Mouse (Mus musculus) embryo, embryonic 9.5 days (tissue): ENCODE measurements at regions not wholly inside any gene's neighbourhood (a gene's known extent, or its start where the extent isn't known, plus 50 kb on each side); places are given as distances from the start of the nearest gene placed in this dataset.
A peak's percentile ranks its signal among the peaks of the same experiment; 100 is the strongest.

ENCODE experiments used
- DNase-seq: peaks from one replicate; pipeline ENCODE4 v3.0.0-alpha.2; 2017; ENCODE audit errors: extremely low spot score

- no peak for DNase-seq
These were observed 335.3 kb upstream of the Jarid2 start for GRCm38 (mm10) chr13:44394016-44394415.

- no peak for DNase-seq
These were observed 330.5 kb upstream of the Jarid2 start for GRCm38 (mm10) chr13:44398613-44399369.

- DNase-seq, result no peak
These were observed 329.9 kb upstream of the Jarid2 start for GRCm38 (mm10) chr13:44399370-44399685.

GRCm38 (mm10) chr13:44399831-44400321 is 329.4 kb upstream of the Jarid2 start:
- DNase-seq, result no peak

GRCm38 (mm10) chr13:44404010-44404575 is 325.2 kb upstream of the Jarid2 start:
- DNase-seq, result no peak

GRCm38 (mm10) chr13:44407307-44407706 is 322.0 kb upstream of the Jarid2 start:
- no peak for DNase-seq

- no peak for DNase-seq
These were observed 320.7 kb upstream of the Jarid2 start for GRCm38 (mm10) chr13:44408619-44408959.

GRCm38 (mm10) chr13:44408960-44409719 is 320.1 kb upstream of the Jarid2 start:
- no peak for DNase-seq

- DNase-seq, result no peak
These were observed 319.6 kb upstream of the Jarid2 start for GRCm38 (mm10) chr13:44409720-44410047.

- no peak for DNase-seq
These were observed 317.3 kb upstream of the Jarid2 start for GRCm38 (mm10) chr13:44411781-44412496.

- no peak for DNase-seq
These were observed 316.0 kb upstream of the Jarid2 start for GRCm38 (mm10) chr13:44413305-44413704.

GRCm38 (mm10) chr13:44415971-44416370 is 313.3 kb upstream of the Jarid2 start:
- DNase-seq, result no peak

- DNase-seq, result peak; percentile 47
These were observed 312.3 kb upstream of the Jarid2 start for GRCm38 (mm10) chr13:44416986-44417385.

- DNase-seq, result peak; percentile 17
These were observed 310.2 kb upstream of the Jarid2 start for GRCm38 (mm10) chr13:44419056-44419455.

- peak; percentile 62 for DNase-seq
These were observed 309.6 kb upstream of the Jarid2 start for GRCm38 (mm10) chr13:44419472-44420226.

- no peak for DNase-seq
These were observed 309.1 kb upstream of the Jarid2 start for GRCm38 (mm10) chr13:44420227-44420592.

GRCm38 (mm10) chr13:44420941-44421340 is 308.3 kb upstream of the Jarid2 start:
- DNase-seq, result no peak

- DNase-seq, result no peak
These were observed 307.8 kb upstream of the Jarid2 start for GRCm38 (mm10) chr13:44421426-44421825.

GRCm38 (mm10) chr13:44421922-44422321 is 307.4 kb upstream of the Jarid2 start:
- DNase-seq, result no peak

GRCm38 (mm10) chr13:44430492-44430891 is 298.8 kb upstream of the Jarid2 start:
- no peak for DNase-seq

GRCm38 (mm10) chr13:44437709-44438108 is 291.6 kb upstream of the Jarid2 start:
- no peak for DNase-seq

GRCm38 (mm10) chr13:44441061-44441460 is 288.2 kb upstream of the Jarid2 start:
- no peak for DNase-seq
